Mouse (Mus musculus) heart, postnatal 0 days (tissue): Measurements from ENCODE around the gene Wdr5.

ENCODE experiments used
- CTCF ChIP-seq: IDR thresholded peaks from 2 replicates; pipeline ENCODE4 v1.5.1; 2016; ENCODE audit warnings: antibody characterized with exemption, control low read depth, low read depth
- EP300 ChIP-seq: IDR thresholded peaks from 2 replicates; pipeline ENCODE4 v1.6.1; 2016; ENCODE audit warnings: antibody characterized with exemption, low read depth

DNA sequence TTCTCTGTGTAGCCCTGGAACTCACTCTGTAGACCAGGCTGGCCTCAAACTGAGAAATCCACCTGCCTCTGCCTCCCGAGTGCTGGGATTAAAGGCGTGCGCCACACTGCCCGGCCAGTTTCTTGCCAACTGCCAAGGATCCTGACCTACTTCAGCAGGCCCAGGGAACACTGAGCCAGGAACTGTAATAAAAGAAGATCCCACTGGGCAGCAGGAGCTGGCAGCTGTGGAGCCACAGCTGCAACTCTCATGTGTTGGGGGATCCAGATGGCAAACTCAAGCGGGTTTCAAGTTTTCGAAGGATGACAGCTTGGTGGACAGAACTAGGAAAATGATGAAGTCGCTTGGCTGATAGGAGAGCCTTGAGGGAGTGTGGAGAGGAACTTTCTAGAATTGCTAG is 4.3 kb upstream of the Wdr5 start:
- TF ChIP-seq EP300 (no peak), CTCF (no peak)
